Mouse (Mus musculus) megakaryocyte-erythroid progenitor cell, adult 5-6 weeks (primary cell): ENCODE measurements around the gene Bhlha9. TPM values are rescaled to one million over a fixed set of nuclear protein-coding genes. Genes with fewer than 3 reads are reported as not detected.

ENCODE experiments used
- ATAC-seq: replicated peaks from 2 replicates; pipeline ENCODE4 v1.8.0; 2016; ENCODE audit warnings: mild to moderate bottlenecking, inconsistent platforms; ENCODE audit not compliant: severe bottlenecking, poor library complexity, low FRiP score, low TSS enrichment
- total RNA-seq, 2 experiments: library from RNA; stranded (forward) in 1 of 2; stranded (reverse) in 1 of 2; fragments of 200-1000, 215-1000 nt in 1 of 2; fragments of >200 nt in 1 of 2; fragmentation: Nextera tagmentation in 1 of 2; gene quantifications; 2 replicates each; pipeline ENCODE4 v1.2.3; 2014 to 2017

Bhlha9 gene
- total RNA-seq (2014; fragmentation: Nextera tagmentation), result not detected in 2 replicates
- not detected in 2 replicates for total RNA-seq (2017)

DNA sequence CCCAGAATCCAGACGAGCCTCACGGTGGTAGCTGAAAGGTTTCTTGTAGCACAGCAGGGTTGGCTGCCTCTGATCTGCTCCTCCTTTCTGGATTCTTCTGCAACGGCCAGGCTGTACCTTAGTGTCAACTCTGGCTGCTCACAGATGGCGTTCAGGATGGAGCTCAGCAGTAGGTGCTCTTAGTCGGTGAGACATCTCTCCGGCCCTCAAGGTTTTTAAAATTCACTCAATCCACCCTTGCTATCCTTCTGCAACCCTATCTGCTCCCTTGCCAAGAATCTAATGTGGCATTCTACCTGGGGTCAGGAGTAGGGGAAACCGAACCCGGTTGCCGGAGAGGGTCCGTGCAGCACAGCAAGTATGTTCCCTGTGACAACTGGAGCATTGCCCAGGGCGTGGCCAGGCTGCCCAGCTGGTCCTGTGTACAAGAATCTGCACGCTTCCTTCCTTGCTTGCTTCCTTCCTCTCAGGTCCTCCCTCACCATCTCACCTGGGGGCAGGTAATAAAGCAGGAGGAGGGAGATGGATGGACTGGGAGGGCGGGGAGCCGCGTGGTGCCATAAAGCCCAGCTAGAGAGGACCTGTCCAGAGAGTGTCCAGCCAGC is at the start of gene Bhlha9:
Gene Bhlha9 (plus strand): TSS at position 600 of the 605 bp plus-strand sequence.
- ATAC-seq, result no peak

DNA sequence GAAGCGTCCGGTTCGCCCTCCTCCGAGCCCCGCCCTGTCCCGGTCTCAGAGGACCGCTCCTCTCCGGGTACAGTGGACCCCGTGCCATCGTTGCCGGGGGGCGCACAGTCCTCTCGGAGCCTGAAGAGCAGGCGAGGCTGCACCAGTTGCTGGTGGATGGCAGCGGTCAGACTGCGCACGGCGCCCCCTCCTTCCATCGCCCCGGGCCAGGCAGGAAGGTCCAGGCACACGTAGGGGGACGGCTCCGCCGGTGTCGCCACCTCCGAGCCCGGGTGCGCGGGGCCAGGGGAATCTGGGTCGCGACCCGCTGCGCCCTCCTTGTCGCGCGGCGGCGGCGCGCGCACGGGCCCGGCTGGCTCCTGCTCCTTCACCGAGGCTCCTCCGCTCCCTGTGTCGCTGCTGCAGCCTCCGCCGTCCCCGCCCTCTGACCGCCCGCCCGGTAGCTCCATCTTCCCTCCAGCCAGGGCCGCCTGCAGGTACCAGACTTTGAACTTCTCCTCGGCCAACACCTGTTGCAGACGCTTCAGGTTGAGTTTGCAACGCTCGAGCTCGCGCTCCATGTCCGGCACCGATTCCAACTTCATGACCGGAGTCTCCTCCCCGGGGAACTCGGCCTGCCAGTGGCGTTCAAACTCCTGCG is 49.6 kb upstream of the Bhlha9 start:
- ATAC-seq, result no peak

DNA sequence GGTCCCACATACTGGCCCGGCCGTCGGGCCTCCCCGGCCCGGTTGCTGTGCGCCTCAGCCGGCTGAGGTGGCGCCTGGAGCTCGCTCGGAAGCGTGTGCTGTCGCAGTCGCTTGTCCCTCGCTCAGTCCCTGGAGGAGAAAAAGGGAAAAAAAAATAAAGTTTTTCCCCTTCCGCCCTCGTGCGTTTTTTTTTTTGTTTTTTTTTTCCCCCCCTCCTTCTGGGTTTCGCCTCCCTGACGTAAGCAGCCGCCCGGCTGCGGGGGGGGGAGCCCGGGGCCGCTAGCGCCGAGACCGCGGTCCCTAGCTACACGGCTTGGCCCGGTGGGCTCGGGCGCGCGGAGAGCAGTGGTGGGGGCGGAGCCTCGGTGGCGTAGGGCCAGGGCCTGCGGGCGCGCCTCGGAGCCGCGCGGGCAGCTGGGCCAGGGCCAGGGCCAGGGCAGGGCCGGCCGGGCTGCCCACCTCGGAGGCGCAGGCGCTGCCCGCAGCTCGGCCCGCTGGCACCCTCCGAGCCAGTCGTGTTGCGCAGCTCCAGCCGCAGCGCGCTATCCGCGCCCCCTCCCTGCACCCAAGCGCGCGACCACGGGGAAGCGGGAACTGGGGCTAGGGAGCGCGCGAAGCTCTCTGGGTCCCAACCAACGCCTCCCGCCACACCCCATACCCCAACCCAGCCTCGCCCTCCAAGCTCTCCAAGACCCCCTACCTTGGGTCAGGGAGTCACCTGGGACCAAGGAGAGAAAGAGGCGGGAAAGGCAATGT is 48.9 kb upstream of the Bhlha9 start:
- no peak for ATAC-seq

DNA sequence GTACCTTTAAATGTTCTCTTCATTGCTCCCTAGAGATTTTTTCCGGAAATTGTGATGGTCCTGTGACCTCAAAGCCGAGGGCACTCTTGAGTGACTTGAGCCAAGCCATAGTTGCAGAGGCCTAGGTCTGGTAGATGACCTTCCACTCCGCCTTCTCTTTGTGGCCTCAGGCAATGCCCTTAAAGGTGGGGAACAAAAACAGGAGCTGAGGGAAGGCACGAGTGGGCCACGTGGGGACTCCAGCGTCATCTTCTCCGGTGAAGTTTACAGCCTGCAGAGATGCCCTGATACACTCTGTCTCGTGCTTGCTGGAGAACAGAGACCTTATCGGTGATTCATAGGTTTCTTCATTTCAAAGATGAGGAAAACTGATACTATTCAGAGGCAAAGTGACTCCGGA is 48.2 kb upstream of the Bhlha9 start:
- ATAC-seq, result no peak

DNA sequence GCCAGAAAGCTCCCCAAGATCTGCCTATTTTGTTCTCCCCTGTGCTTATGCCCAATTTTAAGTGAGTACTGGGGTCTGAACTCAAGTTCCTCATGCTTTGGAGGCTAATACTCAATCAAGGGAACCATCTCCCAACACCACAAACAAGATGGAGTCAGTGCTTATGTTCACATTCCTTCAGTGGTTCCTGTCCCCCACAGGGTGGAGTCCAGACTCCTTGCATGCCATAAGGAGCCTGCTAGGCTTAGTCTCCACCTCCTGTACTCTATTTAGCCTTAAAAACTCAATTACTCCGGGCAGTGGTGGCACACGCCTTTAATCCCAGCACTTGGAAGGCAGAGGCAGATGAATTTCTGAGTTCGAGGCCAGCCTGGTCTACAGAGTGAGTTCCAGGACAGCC is 47.4 kb upstream of the Bhlha9 start:
- no peak for ATAC-seq

DNA sequence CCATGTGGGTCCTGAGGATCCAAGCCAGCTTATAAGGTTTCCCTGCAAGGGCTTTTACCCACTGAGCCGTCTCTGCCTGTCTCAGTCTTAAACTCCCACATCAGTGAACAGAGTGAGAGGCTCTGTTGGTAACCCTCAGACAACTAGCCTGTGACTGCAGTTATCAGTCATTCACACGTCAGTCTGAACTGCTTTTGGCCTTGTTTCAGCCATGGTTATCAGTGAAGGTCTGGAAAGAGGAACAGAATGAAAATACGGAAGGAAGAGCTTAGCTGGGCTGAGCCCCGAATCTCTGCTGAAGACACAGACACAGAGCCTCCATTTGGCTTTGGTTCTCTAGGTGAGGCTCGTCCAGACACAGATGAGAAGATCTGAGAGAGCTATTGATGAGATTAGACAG is 43.7 kb upstream of the Bhlha9 start:
- peak; percentile 89 for ATAC-seq

DNA sequence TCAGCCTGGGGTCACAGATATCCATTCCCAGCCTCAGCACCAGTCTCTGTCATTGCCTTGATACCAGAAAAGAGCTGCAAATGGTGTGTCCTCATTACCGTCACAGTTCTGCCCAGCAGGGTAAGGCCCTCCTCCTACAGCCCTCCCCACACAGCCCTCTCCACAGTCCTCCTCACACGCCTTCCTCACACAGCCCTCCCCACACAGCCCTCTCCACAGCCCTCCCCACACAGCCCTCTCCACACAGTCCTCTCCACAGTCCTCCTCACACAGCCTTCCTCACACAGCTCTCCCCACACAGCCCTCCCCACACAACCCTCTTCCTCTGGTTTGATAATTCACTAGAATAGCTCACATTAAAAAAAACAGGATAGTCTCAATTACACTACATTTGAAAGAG is 42.2 kb upstream of the Bhlha9 start:
- ATAC-seq, result no peak

DNA sequence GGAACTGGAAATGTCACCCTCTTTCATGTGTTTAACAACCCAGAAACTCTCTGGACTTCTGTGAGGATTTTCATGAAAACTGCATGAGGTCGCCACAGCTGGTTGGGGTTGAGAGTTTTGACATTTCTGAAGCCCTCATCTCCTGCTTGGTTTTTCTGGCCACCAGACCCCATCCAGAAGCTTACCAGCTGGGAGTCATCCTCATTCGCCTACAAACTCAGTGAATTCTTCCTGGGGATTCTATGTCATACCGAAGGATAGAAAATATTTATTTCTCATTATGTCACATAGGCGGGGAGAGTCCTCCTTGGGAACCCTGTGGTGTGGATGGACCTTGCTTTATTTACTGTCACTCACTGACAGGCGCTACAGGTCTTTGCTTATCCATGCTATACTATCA is 41.8 kb upstream of the Bhlha9 start:
- ATAC-seq, result no peak

DNA sequence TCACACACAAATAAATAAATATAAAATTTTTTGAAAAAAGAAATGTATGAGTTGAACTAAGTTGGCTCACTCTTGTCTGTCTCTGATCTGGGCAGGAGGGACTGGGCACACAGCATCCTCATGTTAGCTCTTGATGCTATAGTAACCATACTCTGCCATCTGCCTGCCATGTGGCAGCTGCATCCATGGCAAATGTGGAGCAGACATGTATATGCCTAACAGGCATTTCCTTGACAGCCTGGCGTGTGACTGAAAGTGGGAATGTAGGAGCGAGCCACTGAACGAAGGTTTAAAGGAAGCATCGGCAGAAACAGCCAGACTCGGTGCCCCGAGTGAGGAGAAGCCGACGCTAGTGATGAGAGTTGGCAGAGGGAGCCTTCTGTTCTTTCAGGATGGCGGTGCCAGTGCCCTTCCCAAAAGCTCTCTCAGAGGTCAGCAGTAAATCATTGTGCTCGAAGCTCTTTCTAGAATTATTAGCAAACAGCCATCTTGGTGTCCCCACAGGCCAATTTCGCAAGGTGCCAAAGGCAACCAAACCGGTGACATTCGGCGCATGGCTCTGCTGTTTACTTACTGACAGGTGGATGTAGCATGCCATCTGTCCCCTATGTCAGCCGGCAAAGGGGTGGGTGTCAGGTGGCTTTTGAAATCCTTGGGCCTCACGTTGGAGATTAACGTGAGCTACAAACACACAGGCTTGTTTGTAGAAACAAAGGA is 32.8 kb upstream of the Bhlha9 start:
- ATAC-seq, result no peak

DNA sequence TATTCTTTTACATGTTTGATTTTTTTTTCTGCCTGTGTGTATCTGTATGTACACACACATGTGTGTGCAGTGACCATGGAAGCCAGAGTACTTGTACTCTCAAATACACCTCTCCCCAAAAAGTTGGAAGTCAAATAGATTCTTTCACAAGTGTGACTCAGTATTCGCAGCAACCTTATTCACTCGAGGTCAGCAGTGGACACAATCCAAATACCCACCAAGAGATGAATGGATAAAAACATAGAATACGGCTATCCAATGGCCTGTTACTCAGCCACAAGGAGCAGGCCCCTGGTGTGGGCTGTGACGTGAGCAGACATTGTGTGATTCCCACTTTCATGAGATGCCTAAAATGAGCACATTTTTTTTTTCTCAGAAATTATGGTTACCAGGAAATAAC is 32.0 kb upstream of the Bhlha9 start:
- no peak for ATAC-seq

DNA sequence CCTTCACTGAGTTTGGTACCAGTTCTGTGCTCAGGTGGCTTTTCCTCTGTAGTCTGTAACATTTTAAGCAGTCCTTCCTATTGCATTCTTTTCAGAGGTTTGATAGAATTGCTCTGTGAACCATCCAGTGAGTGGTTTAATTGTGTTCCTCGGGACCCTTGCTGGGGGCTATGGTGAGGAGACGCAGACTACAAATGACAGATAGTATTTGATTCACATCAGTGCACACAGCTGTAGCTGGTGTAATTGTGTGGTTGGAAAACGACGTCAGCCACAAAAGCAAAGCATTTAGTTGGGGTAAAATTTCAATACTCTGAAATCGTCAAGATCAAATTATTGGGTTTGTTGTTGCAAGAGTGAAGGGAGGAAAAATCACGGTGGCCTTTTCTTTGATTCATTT is 28.0 kb upstream of the Bhlha9 start:
- ATAC-seq, result no peak

DNA sequence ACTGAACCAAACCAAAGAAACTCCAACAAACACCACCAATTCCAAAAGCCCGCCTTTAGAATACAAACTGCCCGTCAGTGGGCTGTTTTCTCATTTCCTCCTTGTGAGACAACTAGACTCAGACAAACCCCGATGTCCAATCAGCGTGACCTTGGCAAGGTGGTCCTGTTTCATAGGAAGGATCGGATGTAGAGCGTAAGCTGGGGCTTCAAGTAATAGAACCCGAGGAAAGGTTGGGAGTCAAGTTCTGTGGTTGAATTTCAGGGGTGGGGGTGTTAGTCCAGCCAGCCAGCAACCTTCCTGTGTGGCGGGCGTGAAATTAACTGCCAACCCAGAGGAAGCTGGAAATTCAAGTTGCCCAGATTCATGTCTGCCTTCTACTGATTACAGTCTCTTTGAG is 27.2 kb upstream of the Bhlha9 start:
- ATAC-seq, result no peak

DNA sequence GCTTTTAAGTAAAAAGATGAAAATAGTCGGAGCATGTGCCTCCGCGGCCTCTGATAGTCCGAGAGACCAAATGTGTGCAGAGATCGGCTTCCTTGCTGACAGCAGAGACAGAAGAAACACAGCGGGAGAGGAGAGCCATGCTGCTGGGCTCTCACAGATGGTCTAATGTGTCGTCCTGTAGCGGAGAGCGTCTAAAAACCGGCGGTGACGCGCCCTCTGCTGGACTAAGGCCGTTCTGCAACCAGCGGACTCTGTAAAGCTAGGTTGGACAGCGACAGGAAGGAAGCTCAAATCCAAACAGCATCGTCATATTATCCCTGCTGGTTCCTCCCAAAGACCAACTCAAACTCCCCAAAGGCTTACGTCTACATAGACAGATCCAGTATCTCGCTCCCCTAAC is 26.3 kb upstream of the Bhlha9 start:
- peak; percentile 83 for ATAC-seq

DNA sequence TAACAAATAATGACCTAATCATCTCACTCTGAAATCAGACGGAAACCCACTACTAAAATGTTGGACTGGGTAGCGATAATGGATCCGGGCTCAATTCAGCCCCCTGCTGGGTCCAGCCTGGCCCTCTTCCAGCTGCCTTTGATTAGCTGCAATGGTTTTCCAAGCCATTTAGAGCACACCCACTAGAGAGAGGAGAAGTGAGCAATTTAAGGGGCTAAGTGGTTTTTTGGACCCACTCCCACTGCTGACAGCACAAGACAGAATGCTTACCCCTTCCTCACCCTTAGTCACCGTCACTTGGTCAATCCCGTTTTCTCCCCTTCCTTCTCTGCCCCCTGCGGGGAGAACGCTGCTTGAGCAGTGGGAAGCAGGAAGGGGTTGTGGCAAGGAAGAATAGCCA is 25.2 kb upstream of the Bhlha9 start:
- no peak for ATAC-seq

DNA sequence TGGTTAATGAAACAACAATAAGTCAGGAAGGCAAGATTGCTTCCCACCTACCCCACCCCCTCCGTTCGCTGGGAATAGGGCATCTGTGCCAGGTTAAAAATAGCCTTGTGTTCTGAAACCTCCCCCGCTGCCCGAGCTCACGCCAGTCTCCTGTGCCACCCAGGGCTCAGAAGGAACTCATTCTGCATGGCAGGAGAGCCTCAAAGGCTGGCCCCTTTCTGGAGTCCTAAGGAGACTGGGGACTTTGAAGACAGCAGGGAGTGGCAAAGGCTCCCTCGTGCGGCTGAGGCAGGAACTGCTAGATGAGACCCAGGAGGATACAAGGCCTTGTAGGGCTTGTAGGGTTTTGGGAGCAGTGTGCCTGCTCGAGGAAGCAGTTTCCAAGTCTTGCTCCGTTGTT is 24.8 kb upstream of the Bhlha9 start:
- peak; percentile 85 for ATAC-seq

DNA sequence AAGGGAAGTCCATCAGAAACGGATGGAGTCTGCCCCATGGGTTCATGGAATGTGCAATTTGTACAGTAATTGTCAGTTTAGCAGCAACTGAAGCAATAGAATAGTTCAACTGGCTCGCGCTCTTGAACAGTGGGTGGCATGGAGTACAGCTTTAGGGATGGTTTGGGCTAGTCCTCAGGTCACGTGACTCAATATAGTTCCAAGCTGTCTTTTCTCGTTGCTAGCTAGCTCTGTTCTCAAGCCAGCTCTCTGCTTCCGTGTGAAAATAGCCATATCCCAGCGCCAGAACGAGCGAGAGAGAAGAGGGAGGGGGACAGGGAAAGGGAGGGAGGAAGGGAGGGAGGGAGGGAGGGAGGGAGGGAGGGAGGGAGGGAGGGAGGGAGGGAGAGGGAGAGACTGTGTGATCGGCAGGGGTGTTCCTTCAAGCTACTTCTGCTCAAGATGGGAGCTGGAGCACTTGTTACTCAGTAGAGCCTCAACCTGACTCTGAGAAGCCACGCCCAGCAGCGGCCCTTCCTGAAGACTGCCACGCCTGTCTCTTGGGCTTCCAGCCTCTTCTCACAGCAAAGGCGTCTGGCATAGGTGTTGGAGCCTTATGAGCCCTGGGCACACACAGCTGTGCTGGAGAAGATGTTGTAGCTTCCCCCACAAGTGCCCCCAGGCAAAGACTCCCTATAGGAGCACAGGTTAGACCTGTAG is 21.3 kb upstream of the Bhlha9 start:
- no peak for ATAC-seq

DNA sequence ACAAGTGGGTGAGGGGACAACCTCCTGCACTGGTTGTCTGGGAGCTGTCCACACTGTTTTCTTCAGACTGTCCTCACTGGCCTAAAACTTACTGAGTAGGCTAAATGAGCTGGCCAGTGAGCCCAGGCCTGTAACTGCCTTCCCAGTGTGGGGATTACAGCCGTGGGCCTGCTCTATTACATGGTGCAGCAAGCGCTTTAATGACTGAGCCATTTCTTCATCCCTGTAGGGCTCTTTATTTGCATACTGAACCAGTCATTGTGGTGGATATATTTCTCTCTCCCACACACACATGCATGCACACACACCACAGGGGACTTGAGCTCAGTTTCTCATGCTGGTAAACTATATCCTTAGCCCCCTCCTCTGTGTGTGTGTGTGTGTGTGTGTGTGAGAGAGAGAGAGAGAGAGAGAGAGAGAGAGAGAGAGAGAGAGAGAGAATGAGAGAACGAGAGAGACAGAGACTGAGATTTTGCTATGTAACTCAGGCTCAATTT is 19.4 kb upstream of the Bhlha9 start:
- no peak for ATAC-seq

DNA sequence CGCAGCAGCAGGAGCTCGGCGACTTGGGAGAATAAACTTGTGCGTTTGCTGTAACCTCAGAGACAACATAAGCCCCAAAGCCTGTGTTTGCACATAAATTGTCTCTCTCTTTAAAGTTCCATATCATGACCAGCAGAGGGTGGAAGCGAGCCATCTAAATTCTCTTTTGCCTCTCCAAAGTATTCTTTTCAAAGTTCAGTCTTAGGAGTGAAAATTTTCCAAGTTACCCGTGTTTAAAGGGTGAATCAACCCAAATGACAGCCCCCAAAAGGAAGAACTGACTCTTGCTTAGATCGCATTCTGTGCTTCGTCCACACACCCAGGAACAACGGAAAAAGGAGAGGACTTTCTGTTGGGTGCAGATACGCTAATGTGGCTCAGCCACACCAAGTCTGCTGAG is 17.2 kb upstream of the Bhlha9 start:
- ATAC-seq, result peak; percentile 59; the same call in 1 of the 2 replicates

DNA sequence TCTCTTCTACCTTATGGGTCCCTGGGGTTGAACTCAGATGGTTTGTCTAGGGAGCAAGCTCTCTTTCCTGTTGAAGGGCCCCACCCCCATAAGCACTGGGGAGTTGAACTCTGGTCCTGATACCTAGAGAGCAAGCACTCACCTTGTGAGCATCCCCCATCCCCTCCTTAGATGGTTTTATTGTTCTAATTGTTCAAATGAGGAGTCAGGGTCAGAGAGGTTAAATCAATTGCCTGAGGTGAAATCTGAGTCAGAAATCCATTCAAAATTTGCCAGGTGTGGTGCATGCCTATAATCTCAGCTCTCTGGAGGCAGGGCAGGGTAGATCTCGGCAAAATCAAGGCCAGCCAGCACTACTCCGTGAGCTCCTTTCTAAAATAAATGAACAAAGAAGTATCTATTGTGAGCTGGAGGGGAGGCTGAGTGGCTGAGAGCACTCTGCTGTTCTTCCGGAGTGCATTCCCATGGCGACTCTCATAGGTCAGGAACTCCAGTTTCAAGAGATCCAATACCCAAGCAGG is 14.8 kb upstream of the Bhlha9 start:
- ATAC-seq, result no peak
